Mouse (Mus musculus) right cerebral cortex, postnatal 14 days (tissue): Measurements from ENCODE around the gene Pex3.
"Not testable (repeated sequence)": the region's sequence is repeated elsewhere in the genome, so short reads cannot be mapped to it uniquely, and the experiment has no call there.

Source experiments
- DNase-seq: peaks from one replicate; pipeline ENCODE4 v3.0.0; 2022

Gene Pex3

DNA sequence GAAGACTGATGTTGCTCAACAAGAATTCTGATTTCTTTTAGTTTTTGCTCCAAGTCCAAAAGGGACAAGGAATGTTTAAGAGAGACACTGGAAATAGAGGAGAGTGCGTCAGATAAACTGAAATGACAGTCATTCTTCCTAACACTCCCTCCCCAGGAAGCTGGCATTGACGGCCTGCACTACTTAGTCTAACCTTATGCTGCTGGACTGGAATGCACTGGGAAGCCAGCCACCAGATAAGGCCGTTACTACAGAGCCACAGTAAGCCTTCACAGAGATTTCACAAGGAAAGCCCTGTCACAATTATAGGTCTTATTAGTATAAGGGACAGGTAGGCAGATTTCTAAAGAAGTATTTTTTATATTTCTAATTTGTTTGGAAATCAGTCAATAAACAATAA lies 18.2 kb downstream of the Pex3 start:
- DNase-seq = no peak

DNA sequence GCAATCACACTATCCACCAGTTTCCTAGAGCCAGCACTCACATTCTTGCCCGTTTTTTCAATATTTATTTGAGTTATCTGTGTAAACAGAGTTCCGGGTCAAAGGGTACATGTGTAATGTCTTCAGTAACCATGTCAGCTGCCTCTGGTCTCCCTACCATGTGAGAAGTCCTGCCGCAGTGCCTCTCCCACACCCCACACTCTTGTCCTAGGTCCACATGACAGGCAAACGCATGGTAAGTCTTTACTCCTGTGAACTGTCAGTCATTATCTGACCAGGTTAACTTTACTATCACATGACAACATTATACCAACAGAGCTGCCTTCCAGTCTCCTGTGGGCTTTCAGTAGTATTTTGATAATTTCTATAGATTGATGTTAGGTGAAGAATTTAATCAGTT lies 24.8 kb downstream of the Pex3 start:
- no peak for DNase-seq

DNA sequence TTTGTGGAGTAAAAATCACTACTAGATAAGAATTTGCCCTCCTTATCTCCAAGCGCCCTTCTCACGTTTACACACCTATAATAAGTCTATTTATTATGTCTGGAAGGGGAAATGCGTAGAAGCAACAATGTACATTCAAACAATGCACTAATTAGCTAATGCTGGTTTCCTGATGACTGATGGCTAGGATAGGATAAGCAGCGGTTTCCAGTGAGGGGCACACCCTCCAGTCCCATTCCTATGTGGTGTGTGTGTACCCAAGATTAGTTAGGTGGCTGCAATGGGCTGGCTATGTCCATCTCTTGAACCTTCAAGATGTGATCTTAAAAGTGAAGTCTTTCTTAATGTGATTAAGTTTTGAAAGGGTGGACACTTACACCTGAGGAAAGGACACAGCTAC lies 31.1 kb downstream of the Pex3 start:
- no peak for DNase-seq

DNA sequence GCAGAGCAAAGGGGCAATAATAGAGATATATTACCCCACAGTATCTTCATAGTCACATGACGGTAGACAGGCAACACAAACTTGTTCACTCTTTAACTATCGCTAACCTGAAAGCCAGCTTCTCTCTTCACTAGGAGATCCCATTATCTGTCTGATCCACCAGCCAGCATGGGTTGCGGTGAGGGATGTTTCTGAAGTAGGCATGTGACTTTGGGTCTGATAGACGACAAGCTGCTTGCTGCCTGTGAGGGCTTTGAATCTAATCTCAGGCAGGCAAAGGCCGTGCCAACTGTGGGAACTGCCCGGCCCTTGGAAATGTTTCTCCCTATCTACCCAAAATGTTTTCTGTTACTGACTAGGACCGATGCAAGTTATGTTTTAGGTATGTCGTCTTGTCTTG lies 50.6 kb downstream of the Pex3 start:
- no peak for DNase-seq

DNA sequence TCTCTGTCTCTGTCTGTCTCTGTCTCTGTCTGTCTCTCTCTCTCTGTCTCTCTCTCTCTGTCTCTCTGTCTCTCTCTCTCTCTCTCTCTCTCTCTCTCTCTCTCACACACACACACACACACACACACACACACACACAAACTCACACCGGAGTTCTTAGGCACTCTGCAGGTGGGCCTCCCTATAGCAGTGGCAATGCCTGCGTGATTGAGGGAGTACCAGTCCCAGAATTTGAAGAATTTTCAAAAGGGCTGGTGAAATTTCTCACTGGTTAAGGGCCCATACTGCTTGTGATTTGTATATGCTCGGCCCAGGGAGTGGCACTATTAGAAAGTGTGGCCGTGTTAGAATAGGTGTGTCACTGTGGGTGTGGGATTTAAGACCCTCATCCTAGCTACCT lies 51.4 kb downstream of the Pex3 start:
- not testable (repeated sequence) for DNase-seq

DNA sequence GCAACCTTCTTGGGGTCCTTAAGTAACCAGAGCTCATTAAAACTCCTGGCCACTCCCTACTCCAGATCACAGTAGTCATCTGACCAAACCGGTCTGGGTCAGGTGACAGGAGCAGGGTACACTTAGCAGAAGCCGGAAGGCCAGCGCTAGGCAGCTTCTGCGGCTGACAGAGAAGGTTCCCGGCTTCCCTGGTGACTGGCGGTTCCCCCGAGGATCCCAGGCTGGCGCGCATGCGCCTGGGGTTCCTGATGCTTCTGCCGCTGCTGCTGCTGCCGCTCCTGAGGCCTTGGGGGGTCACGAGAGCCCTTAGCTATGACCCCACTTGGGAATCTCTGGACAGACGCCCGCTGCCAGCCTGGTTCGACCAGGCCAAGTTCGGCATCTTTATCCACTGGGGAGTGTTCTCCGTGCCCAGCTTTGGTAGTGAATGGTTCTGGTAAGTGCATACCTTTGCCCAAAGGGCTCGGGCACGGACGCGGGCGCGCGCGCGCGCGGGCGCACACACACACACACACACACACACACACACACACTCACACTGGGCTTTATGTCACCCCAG lies 51.9 kb downstream of the Pex3 start:
- peak; percentile 86 for DNase-seq

DNA sequence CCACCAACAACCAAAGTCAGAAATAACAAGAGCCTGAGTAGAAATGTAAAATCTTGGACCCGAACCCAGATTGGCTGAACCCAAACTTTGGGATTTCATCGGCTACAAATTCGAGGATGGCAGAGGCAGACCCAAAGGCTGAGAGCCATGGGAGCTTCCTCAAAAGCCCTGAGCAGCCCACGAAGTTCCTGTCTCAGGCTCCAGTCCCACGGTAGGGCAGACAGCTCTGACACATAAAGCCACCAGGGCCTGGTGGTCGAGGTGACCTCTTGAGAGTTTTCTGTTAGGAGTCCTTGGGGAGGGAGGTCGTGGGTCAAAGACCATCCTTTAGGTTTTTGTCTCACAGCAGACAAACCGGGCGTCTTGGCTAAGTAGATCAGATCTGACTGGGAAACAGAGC lies 52.5 kb downstream of the Pex3 start:
- no peak for DNase-seq

DNA sequence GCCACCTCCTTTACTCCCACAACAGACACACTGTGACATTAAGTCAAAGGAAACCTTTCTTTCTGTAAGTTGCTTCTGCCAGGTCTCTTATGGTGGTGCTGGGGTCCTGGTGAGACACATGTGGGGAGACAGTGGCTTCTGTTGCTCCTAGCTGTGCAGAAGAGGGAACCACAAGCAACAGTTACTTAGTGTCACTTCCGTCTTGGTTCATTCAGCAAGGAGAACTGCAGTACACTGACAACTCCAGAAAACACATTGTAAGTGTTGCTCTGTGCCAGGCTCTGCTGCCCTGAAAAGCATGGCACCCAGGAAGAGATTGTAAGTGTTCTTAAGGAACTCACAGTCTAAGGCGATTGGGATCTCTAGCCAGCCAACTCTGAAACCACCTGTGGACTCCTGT lies 53.6 kb downstream of the Pex3 start, which contains the start of gene Fuca2:
Gene Fuca2, plus strand, starts transcription at position 210 of the 400 bp plus-strand sequence.
- DNase-seq = no peak

DNA sequence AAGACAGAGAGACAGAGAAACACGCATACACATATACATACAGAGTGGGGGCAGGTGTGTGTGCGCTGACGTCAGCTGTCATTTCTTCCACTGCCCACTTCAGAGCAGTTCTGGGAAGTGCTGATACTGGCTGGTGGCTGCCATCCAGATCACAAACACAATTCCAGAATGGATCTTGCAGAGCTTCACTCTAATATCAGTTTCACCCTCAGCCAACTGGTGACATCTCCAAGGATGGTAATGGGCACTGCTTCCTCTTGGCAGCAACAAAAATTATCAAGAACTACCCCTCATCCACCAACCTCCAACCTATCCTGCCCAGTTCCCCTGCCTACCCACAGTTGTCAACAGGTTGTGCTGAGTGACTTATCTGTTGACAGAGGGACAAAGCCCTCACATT lies 56.6 kb downstream of the Pex3 start:
- no peak for DNase-seq

DNA sequence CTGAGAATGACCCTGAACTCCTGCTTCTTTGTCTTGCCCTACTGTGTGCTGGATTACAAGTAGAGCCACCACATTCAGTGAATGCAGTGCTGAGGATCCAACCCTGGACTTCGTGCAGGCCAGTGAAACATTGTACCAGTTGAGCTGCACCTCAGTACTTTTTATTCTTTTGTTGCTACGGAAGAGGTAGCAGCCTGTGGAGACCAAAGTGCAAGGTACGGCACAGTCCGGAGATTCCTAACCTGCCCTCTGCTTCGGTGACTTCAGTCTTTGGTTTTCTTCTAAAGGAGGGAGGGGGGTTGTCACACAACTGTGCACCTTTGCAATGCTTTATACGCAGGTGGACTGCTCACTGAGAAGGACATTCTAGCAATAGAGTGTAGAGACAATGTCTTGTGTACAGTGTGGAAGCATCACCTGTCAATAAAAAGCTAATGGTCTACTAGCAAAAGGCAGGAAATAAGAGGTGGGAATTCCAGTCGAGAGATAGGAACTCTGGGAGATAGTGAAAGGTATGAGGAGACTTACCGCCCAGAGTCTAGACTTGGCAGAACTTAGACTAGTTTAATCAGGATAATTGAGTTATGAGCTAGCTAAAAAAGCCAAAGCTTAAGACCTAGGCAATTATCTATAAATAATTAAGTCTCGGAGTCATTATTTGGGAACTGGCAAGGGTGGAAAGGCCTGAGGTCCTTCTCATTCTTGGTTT lies 58.8 kb downstream of the Pex3 start:
- no peak for DNase-seq

DNA sequence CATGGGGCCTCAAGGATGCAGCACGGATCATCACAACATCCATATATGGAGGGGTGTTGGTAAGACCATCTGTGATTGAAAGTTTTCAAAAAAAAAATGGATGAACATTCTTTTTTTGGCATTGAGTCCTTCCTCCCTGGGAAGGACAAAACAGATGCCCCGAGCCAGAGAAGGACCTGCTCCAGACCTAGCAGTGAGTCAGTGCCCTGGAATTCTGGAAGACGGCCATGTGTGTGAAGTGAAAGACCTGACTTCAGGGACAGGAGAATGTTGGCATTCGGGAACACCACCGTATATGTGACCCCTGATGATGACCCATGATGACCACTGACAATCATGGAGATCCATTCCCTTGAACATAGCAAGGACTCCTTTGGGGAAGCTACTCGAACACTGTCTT lies 63.3 kb downstream of the Pex3 start:
- DNase-seq = no peak

DNA sequence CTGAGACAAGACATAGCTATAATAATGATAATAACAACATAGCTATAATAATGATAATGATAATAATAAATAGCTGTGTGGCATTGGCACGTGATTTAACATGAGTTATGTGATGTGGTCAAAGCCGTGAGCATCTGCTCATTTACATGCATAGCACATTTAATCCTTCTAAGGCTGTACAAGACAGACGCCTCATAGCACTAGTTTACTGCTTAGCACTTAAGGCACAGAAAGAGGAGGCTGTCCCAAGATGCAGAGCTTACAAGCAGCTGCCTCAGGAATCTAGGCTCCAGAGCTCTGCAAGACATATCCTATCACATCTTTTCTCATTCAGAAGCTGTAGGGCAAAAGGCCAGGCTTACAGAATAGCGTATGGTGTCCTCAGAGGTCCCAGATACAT lies 67.0 kb downstream of the Pex3 start:
- no peak for DNase-seq

DNA sequence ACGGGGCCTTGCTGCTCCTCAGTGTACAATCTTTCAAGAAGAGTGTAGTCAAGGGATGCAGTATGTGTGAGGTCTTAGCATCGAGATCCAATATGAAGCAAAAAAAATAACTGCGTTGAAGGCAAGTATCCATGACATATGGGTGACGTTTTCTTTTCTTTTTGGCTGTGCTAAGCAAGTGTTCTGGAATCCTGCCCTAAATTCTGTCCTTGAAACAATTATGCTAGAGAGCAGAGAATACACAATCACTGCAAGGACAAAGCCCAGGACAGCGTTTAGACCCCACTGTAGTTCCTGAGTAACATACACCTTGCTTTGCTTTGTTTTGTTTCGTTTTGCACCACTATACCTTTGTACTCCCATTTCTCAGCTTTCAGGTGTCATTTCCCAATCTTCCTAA lies 73.6 kb downstream of the Pex3 start:
- DNase-seq = no peak

DNA sequence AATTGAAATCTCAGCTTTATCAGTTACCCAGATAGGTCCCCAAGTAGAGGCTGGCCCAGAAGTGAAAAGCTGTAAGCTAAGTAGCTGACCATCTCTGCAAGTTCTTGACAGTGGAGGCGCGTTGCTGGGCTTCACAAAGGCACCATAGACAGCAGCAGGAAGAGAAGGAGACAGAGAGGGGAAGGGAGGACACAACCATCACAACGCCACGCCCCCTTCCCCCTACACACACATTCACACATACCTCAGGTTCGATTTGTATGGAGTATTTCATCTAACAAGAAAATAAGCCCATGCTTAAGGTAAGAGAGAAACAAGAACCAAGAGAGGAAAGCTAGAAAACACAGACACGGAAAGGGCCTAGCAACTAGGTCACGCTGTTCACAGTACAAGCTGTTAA lies 77.8 kb downstream of the Pex3 start:
- DNase-seq = no peak

DNA sequence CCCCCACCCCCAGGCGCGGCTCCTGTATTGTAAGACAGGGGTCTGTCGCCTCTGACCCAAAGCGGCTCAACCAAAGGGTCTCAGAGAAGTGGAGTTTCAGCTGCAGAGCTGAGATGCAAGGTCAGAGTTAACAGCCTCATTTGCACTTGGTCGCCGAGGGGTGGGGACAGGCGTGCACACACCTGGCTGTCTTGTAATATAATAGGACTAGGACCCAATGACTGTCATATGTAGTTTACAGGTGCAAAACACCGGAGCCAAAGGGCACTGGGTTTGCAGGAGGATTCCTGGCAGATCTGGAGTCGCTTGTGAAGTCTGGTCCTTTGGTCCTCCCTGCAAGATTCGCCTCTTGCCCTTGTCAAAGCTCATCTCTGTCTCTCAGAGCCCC lies 78.4 kb downstream of the Pex3 start:
- DNase-seq = no peak
